Mouse (Mus musculus) c-Kit-positive CD71-positive TER-119-negative erythroid progenitor cells, embryonic 14.5 days (primary cell): ENCODE data around the gene Mipep.

Experiments
- DNase-seq: peaks from one replicate; pipeline ENCODE4 v3.0.0-alpha.2; 2013; ENCODE audit warnings: low read depth

The Mipep gene

DNA sequence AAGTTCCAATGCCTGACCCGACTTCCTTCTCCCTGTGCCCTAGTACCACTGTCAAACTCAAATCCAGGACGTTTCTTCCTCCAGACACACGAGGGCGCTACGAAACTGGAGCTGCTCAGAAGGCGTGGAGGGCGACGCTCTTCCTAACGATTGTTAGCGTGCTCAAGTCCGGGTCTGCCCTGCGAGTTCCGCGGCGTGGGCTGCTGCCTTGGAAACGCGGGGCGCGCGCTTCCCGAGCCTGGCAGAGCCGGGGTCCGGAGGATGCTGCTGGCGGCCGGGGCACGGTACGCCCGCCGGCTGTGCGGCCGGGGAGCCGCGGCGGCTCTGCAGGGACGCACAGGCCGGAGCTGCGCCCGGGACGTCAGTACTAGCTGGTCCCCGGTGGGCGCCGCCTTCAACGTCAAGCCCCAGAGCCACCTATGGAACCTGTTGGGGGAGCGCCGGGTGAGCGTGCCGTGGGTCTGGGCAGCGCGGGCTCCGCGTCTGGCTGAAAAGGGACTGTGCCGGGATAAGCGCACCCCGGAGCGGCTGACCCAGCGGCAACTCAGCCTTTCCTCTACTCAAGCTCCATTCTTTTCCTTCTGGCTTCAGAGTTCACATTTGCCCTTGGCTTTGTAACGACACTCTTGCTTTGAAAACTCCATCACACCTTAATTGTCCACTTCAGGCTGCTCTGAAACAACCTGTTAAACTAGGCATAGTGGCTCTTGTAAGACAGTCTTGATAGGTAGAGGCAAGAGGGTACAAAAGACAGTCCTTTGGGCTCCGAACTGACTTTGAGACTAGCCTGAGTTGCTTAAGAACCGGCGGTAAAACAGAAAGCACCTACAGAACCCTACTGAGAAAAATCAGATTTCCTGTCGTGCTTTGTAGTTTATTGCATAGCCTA lies at the start of gene Mipep:
Gene Mipep, plus strand, starts transcription at position 147 of the 889 bp plus-strand sequence.
- peak; percentile 87 for DNase-seq

GRCm38 (mm10) chr14:60735206-60735605 lies 49.2 kb upstream of the Mipep start:
- DNase-seq = no peak

GRCm38 (mm10) chr14:60735848-60736547 lies 48.4 kb upstream of the Mipep start:
- DNase-seq = no peak

- peak; percentile 17 for DNase-seq
Observed at GRCm38 (mm10) chr14:60736591-60737192, 47.7 kb upstream of the Mipep start.

- DNase-seq = no peak
Observed at GRCm38 (mm10) chr14:60737202-60737611, 47.2 kb upstream of the Mipep start.

DNA sequence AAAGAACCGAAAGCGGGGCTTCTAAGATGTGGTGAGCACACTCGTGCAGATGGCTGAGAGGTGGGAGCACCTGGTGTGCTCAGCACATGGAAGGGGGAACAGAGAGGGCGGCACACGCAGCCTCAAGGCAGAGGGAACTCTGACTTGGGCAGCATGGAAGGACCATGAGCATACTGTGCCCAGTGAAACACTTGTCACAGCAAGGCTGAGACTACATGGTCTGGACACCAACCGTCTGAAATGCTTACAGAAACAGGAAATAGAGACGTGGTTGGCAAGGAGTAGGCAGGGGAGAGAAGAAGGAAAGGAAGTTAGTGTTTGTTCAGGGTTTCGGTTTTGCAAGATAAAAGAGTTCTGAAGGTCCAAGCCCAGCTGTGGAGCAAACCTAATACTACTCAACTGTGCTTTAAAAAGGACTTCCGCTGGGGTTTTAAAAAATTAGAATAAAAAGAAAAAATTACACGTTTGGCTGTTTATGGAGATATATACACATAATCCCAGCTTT lies 45.9 kb upstream of the Mipep start:
- DNase-seq = no peak

- no peak for DNase-seq
Observed at GRCm38 (mm10) chr14:60739155-60739554, 45.2 kb upstream of the Mipep start.

GRCm38 (mm10) chr14:60739616-60740015 lies 44.8 kb upstream of the Mipep start:
- no peak for DNase-seq

DNA sequence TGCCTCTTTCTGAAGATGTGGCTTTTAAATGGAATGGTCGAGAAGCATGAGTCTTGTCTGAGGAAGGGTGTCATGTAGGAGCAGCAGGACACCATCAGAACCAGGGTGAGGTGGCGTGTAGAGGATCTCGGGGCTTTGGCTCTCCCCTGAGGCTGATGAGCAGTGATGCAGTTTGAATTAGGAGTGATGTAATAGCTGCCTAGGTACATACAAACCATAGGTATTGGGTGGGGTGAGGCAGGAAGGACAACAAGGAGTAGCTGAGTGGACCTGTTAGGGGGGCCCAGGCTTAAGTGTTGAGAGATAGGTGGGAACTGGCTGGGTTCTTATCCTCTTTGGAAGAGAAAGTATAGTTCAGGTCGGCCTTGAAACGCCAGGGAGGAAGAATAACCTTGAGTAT lies 43.9 kb upstream of the Mipep start:
- no peak for DNase-seq

DNA sequence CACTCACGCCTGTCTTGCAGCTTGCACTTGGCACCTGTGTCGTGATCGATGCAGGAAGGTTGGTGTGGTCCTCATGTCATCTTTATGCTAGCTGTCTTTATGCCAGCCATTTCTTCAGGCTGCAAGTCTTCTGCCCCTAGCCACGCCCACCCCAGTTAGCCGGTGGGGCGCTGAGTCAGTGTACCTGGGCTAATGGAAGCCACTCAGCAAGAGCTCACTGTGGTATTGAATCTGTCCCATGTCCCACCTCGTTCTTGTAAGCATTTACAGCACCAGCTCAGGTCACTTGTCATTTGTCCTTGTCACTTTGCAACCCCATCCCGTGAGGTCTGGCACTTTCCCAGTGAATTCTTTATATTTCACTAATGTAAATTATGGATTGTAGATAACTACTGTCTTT lies 43.3 kb upstream of the Mipep start:
- no peak for DNase-seq

GRCm38 (mm10) chr14:60741490-60741981 lies 42.8 kb upstream of the Mipep start:
- DNase-seq = no peak

GRCm38 (mm10) chr14:60743681-60744080 lies 40.7 kb upstream of the Mipep start:
- no peak for DNase-seq

- no peak for DNase-seq
Observed at GRCm38 (mm10) chr14:60745201-60745600, 39.2 kb upstream of the Mipep start.

DNA sequence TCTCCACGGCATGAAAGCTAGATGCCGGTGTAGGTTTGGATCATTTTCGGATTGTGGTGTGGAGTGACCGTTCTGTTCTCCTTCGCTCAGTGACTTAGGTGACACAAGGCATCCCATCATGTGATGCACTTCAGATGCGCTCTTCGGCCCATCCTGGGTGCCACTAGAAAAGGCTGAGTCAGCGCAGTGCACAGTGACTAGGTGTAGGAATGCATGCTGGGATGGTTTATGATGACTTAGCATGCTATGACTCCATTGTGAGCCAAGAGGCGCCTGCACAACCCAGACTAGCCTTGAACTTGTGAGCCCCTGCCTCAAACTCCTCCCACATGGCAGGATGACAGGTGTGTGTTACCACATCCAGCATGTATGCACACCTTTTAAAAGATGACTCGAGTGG lies 38.2 kb upstream of the Mipep start:
- DNase-seq = no peak

DNA sequence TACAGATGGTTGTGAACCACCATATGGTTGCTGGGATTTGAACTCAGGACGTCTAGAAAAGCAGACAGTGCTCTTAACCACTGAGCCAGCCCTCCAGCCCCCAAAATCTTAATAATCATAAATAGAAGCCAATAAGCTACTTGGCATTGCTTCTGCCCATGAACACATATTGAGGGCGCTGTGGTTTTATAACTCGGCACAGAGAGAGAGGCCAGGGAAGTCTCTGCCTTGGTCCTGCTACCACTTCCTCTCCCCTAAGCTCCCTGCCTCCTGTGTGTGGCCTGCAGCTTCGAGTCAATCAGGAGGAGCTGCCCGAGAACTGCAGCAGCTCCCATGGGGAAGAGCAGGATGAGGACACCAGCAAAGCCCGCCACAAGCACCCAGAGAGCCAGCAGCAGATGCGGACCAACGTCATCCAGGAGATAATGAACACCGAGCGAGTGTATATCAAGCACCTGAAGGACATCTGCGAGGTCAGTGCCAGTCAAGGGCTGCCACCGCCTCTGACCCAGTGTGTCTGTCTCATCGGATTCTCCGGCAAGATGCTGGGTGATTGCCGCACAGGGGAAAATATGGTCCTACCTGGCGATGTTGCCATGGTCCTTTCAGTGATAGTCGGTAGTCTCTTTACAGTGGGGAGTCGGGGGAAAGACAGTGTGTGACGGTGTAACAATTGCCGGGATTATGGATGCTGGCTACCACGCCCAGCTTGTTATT lies 37.1 kb upstream of the Mipep start:
- no peak for DNase-seq

DNA sequence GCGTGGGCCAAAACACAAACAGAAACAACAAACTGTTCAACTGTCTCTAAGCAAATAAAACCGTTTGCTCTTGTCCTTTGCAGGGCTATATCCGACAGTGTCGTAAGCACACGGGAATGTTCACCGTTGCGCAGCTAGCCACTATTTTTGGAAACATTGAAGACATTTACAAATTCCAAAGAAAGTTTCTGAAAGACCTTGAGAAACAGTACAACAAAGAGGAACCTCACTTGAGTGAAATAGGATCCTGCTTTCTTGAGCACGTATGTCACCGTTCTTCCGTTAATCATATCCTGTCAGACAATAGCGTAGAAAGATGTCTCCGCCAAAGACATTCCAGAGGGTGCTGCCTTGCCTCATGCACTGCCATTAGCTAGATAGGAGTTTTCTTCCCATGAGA lies 34.5 kb upstream of the Mipep start:
- no peak for DNase-seq

GRCm38 (mm10) chr14:60751581-60751980 lies 32.8 kb upstream of the Mipep start:
- no peak for DNase-seq

- DNase-seq = no peak
Observed at GRCm38 (mm10) chr14:60752892-60753800, 31.2 kb upstream of the Mipep start.

DNA sequence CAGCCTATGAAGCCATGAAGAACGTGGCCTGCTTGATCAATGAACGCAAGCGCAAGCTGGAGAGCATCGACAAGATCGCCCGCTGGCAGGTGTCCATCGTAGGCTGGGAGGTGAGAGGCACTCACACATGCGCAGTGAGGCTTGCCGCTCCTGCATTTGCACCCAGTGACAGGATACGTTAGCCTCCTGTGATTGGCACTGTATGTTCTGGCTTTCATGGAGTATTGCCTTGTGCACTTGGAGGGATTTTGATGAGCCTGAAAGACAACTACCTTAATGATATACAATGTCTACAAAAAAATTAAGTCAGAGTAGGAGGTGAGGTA lies 30.6 kb upstream of the Mipep start:
- DNase-seq = no peak

DNA sequence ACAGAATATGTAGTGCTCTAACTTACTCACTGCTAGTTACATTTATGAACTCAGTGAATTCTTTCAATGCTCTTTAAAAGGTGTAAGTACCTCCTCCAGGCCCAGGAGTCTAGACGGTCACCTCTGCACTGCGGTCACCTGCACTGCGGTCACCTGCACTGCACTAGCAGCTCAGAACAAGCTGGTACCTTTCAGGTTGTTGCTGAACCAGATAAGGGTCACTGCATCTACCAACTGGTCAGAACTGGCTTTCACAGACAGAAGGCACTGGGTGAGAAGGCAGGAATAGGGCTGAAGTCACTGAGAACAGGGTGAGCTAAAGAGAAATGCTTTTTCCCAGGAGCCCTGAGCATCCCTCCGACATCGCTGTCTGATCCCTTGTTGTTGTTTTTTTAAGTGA lies 29.7 kb upstream of the Mipep start:
- no peak for DNase-seq

GRCm38 (mm10) chr14:60756271-60756670 lies 28.1 kb upstream of the Mipep start:
- DNase-seq = no peak
